Mouse (Mus musculus): ENCODE measurements around the gene Spata18.

The Spata18 gene

DNA sequence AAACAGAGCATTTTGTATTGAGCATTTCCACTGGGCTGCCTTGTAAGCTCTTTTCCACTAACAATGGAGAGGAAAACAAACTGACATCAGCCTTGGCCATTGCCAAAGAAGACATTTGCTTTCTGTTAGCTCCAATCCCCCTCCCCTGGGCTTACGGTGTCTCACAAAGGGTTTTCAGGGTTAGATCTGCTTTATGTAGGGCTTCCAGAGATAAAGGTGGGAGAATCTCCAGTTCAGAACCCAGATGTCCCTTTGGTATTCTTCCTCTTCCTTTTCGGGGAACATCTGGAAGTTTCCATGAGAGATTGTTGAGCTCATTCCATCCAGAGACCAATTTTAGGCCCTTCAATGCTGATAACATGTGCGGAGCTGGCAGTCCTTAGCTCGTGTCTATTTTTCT, 74.8 kb downstream of the Spata18 start:
- no peak for DNase-seq

DNA sequence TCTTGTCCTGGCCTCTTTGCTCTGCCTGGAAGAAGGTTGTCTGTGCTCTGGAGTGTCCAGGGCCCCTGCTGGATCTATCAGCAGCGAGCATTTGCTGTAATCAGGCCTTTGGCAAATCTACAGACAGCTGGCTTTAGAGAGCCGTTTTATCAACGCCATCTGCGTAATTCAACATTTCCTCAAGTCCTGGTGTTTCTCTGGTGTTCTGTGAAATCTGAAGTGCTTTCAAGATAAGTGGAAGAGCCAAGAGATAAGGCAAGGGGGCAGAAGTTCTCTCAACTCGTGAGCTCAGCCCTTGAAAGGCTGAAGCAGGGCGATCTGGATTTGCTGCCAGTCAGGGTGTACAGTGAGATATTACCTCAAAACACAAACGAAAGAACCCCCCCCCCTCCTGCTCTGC, 77.5 kb downstream of the Spata18 start:
- DNase-seq, result no peak
